Mouse (Mus musculus) kidney, embryonic 14.5 days (tissue): ENCODE measurements around the gene Oxtr. TPM values are rescaled to one million over a fixed set of nuclear protein-coding genes. Genes with fewer than 3 reads are reported as not detected.

Experiments used
- ATAC-seq: fragments of 200-750 bp; cut with Nextera tagmentation; 2 replicates; pipeline ENCODE4 v1.8.0; 2017; ENCODE audit warnings: moderate number of reproducible peaks, mild to moderate bottlenecking, moderate TSS enrichment, moderate library complexity; ENCODE audit not compliant: low FRiP score, low TSS enrichment
- H3K27ac ChIP-seq: fragments of 300-500 bp; sonication (generic); 2 replicates; pipeline ENCODE4 v1.5.1; 2014; ENCODE audit warnings: low read depth, mild to moderate bottlenecking, low read length, moderate library complexity, mixed read lengths
- H3K27me3 ChIP-seq: fragments of 300-500 bp; sonication (generic); 2 replicates; pipeline ENCODE4 v1.6.1; 2014; ENCODE audit warnings: mild to moderate bottlenecking, low read length; ENCODE audit not compliant: control insufficient read depth, insufficient read depth
- H3K36me3 ChIP-seq: fragments of 300-500 bp; sonication (generic); 2 replicates; pipeline ENCODE4 v1.6.1; 2014; ENCODE audit warnings: low read length, mixed read lengths; ENCODE audit not compliant: control insufficient read depth, insufficient read depth
- H3K4me1 ChIP-seq: fragments of 300-500 bp; sonication (generic); 2 replicates; pipeline ENCODE4 v1.6.1; 2014; ENCODE audit warnings: low read length, mixed read lengths; ENCODE audit not compliant: control insufficient read depth, insufficient read depth
- H3K4me2 ChIP-seq: fragments of 300-500 bp; sonication (generic); replicated peaks from 2 replicates; pipeline ENCODE4 v1.6.1; 2014; ENCODE audit warnings: low read depth, mild to moderate bottlenecking, low read length
- H3K4me3 ChIP-seq: fragments of 300-500 bp; sonication (generic); 2 replicates; pipeline ENCODE4 v1.5.1; 2014; ENCODE audit warnings: mild to moderate bottlenecking, low read length
- H3K9ac ChIP-seq: fragments of 300-500 bp; sonication (generic); 2 replicates; pipeline ENCODE4 v1.6.1; 2014; ENCODE audit warnings: low read depth, mild to moderate bottlenecking, low read length, moderate library complexity
- H3K9me3 ChIP-seq: fragments of 300-500 bp; sonication (generic); 2 replicates; pipeline ENCODE4 v1.6.1; 2016; ENCODE audit warnings: low read length; ENCODE audit not compliant: control insufficient read depth
- WGBS: fragments of 180-500 bp; shearing (Covaris S2); extraction: QIAGEN DNeasy Blood & Tissue Kit; methylation state at CpG from one replicate; pipeline ENCODE4 v1.1.7; 2014; 5-methylcytosine and 5-hydroxymethylcytosine counted together
- polyA plus RNA-seq: library from polyadenylated mRNA; unstranded; fragments of >200 nt; fragmentation: Nextera tagmentation; extraction: Ambion mirVana; gene quantifications from 2 replicates; pipeline ENCODE4 v1.2.1, GENCODE M21; 2014

Gene Oxtr
- polyA plus RNA-seq, 1 experiment from 2014 or later: 8.2 TPM

- Histone ChIP-seq H3K36me3 (no peaks in the 10 kb centered on the region), H3K9me3 (no peaks in the 10 kb centered on the region), H3K4me2 (no peak overlapping the region), H3K27ac (no peak overlapping the region), H3K27me3 (no peaks in the 10 kb centered on the region), H3K4me3 (no peak overlapping the region), H3K9ac (no peak overlapping the region), H3K4me1 (0 out of 2 replicates have a peak, but pooled peaks cover 6% of the 10 kb centered on the region)
- ATAC-seq: no peak
- 59% methylated on average over 2 of the region's 2 CpGs for WGBS
These were observed 17.9 kb upstream of the Oxtr start for GRCm38 (mm10) chr6:112507617-112508016.

- no peak overlapping the region for H3K9ac ChIP-seq
- no peaks in the 10 kb centered on the region for H3K27me3 ChIP-seq
- no peak overlapping the region for H3K4me2 ChIP-seq
- H3K27ac ChIP-seq: no peak overlapping the region
- H3K4me1 ChIP-seq: peaks cover 4% of the 10 kb centered on the region
- H3K36me3 ChIP-seq: no peaks in the 10 kb centered on the region
- H3K9me3 ChIP-seq: no peaks in the 10 kb centered on the region
- 68% methylated on average over 2 of the region's 2 CpGs for WGBS
- no peak overlapping the region for H3K4me3 ChIP-seq
- no peak for ATAC-seq
These were observed 11.4 kb upstream of the Oxtr start for GRCm38 (mm10) chr6:112501156-112501555.

- H3K4me1 ChIP-seq: peaks cover 20% of the 10 kb centered on the region
- no peaks in the 10 kb centered on the region for H3K27me3 ChIP-seq
- H3K27ac ChIP-seq: no peak overlapping the region
- H3K9me3 ChIP-seq: no peaks in the 10 kb centered on the region
- no peak overlapping the region for H3K9ac ChIP-seq
- no peaks in the 10 kb centered on the region for H3K36me3 ChIP-seq
- H3K4me3 ChIP-seq: no peak overlapping the region
- WGBS: 72% methylated on average over 2 of the region's 2 CpGs
- ATAC-seq: no peak
- no peak overlapping the region for H3K4me2 ChIP-seq
These were observed 9.7 kb upstream of the Oxtr start for GRCm38 (mm10) chr6:112499456-112499855.

- Histone ChIP-seq H3K4me3 (no peak overlapping the region), H3K9me3 (no peaks in the 10 kb centered on the region), H3K27me3 (no peaks in the 10 kb centered on the region), H3K4me1 (peaks cover 22% of the 10 kb centered on the region), H3K9ac (no peak overlapping the region), H3K36me3 (no peaks in the 10 kb centered on the region), H3K4me2 (no peak overlapping the region), H3K27ac (no peak overlapping the region)
- no peak for ATAC-seq
- WGBS: 88% methylated on average over 3 of the region's 3 CpGs
These were observed 9.0 kb upstream of the Oxtr start for GRCm38 (mm10) chr6:112498716-112499115.

- no peaks in the 10 kb centered on the region for H3K9me3 ChIP-seq
- no peak overlapping the region for H3K27ac ChIP-seq
- H3K4me3 ChIP-seq: no peak overlapping the region
- ATAC-seq: no peak
- H3K4me1 ChIP-seq: peaks cover 22% of the 10 kb centered on the region
- no peaks in the 10 kb centered on the region for H3K36me3 ChIP-seq
- H3K4me2 ChIP-seq: no peak overlapping the region
- H3K27me3 ChIP-seq: no peaks in the 10 kb centered on the region
- no peak overlapping the region for H3K9ac ChIP-seq
- WGBS: 66% methylated on average over 2 of the region's 2 CpGs
These were observed 7.7 kb upstream of the Oxtr start for GRCm38 (mm10) chr6:112497456-112497855.

GRCm38 (mm10) chr6:112496291-112497060 is 6.7 kb upstream of the Oxtr start:
- ATAC-seq: no peak
- 50% methylated on average over 8 of the region's 8 CpGs for WGBS
- Histone ChIP-seq H3K36me3 (no peaks in the 10 kb centered on the region), H3K27me3 (no peaks in the 10 kb centered on the region), H3K27ac (0 out of 2 replicates have a peak overlapping the region, but pooled peaks have one; percentile 68), H3K9me3 (no peaks in the 10 kb centered on the region), H3K4me1 (peaks cover 22% of the 10 kb centered on the region), H3K9ac (no peak overlapping the region), H3K4me2 (no peak overlapping the region), H3K4me3 (no peak overlapping the region)

- 5% methylated on average over 4 of the region's 4 CpGs for WGBS
- Histone ChIP-seq H3K9me3 (no peaks in the 10 kb centered on the region), H3K27ac (peak overlapping the region; percentile 87), H3K4me2 (no peak overlapping the region), H3K4me1 (peaks cover 27% of the 10 kb centered on the region), H3K9ac (no peak overlapping the region), H3K27me3 (peaks cover 4% of the 10 kb centered on the region), H3K4me3 (no peak overlapping the region), H3K36me3 (no peaks in the 10 kb centered on the region)
- peak; percentile 79 for ATAC-seq
These were observed 5.5 kb upstream of the Oxtr start for GRCm38 (mm10) chr6:112495219-112495618.

- Histone ChIP-seq H3K9ac (peak overlapping the region; percentile 28; the same call in 1 of the 2 replicates), H3K36me3 (no peaks in the 10 kb centered on the region), H3K4me3 (no peak overlapping the region), H3K4me1 (peaks cover 33% of the 10 kb centered on the region), H3K27me3 (peaks cover 10% of the 10 kb centered on the region), H3K27ac (peak overlapping the region; percentile 87), H3K9me3 (no peaks in the 10 kb centered on the region), H3K4me2 (no peak overlapping the region)
- peak; percentile 74 for ATAC-seq
- WGBS: 6% methylated on average over 10 of the region's 10 CpGs
These were observed 4.9 kb upstream of the Oxtr start for GRCm38 (mm10) chr6:112494620-112495081.

GRCm38 (mm10) chr6:112493371-112493770 is 3.6 kb upstream of the Oxtr start:
- Histone ChIP-seq H3K4me2 (no peak overlapping the region), H3K4me3 (no peak overlapping the region), H3K9me3 (no peaks in the 10 kb centered on the region), H3K27me3 (peaks cover 23% of the 10 kb centered on the region), H3K27ac (no peak overlapping the region), H3K4me1 (peaks cover 41% of the 10 kb centered on the region), H3K9ac (no peak overlapping the region), H3K36me3 (no peaks in the 10 kb centered on the region)
- WGBS: 88% methylated on average over 9 of the region's 9 CpGs
- no peak for ATAC-seq
